Mouse (Mus musculus) adrenal gland (tissue): ENCODE results near the gene Gchfr.

ENCODE experiments used
- intact Hi-C: fragments of 180-260 bp; cut with DNase I; formaldehyde crosslinking; loops from one replicate; pipeline ENCODE4 v1.15.1; 2025
- long read RNA-seq, 2 experiments: library from polyadenylated mRNA; unstranded; transcript quantifications; one replicate each; pipeline ENCODE4 v2.0.0; 2020; ENCODE audit warnings: borderline replicate concordance in 1 of 2; ENCODE audit not compliant: insufficient replicate concordance in 1 of 2

Gchfr gene
- long read RNA-seq, experiment 1, transcript Gchfr-201 (3 exons, 645 nt) = major isoform, 5 of 6 reads
- long read RNA-seq, experiment 1, partial matches to known transcripts = 1 of 6 reads
- long read RNA-seq, experiment 1, other reads (novel, unspliced or antisense) = 0 of 6 reads
- long read RNA-seq, experiment 2, transcript Gchfr-201 (3 exons, 645 nt) = major isoform, 5 of 5 reads
- long read RNA-seq, experiment 2, partial matches to known transcripts = 0 of 5 reads
- long read RNA-seq, experiment 2, other reads (novel, unspliced or antisense) = 0 of 5 reads

DNA sequence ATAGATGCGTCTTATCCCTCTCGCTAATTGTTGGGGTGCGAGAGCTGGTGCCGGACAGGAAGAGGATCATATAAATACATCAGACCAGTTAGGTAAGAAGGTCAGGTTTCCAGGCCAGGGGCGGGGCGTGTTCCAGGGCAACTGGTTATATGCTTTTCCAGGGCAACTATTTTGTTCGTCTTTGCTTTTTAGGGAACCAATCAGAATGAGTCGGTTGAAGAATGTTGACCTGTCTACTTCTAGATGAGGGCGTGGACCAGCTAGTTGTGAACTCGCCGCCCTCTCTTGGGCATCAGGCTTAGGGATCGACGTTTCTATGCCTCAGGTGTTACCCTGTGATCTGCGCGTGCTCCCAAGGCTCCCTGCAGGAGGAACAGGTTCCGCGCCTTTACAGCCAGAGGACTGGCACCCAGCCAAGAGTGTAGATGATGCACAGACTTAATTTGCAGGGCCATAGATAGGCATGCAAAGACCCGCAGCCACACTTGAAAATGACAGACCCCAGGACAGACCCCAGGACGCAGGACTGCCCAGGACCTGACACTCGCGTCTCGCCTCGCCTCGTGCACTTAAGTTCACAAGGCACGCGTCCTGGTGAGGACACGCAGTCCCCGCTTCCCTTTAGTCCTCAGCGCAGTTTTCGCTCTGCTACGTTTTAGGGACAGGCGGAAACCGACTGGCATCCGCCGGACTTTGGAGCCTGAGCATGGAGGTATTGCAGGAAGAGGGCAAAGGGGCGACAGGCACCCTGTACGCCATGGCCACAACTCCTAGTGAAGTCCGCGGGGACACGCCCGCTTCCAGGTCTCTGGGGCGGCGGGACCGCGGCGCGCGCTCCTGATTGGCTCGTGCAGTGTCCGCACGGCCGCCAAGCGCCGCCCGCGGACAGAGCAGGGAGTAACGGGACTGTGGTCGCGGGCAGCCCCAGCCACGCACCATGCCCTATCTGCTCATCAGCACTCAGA, at the start of gene Gchfr:
Gchfr (plus strand) TSS at position 873 of the 965 bp plus-strand sequence.
- intact Hi-C loops = no loop called here

DNA sequence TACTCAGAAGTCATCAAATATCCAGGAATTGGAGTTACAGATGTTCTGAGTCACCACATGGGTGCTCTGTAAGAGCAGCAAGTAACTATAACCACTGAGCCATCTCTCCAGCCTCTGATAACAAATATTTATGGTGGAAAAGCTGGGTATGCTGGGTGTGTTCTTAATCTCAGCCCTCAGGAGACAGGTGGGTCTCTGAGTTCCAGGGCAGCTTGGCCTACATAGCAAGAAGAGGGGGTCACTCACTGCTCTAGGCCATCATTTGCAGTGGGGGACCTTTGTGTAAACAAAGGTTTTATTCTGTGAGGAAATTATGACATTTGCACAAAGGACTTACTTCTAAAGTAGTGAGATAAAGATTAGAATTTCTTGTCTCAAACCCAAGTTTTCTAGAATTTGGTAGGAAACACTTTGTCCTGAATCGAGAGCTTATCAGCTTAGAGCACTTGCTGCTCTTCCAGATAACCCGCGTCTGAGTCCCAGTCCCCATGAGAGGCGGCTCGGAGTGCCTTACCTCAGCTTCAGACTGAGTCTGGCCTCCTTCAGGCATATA, 31.2 kb upstream of the Gchfr start:
- intact Hi-C loops = no loop called here

DNA sequence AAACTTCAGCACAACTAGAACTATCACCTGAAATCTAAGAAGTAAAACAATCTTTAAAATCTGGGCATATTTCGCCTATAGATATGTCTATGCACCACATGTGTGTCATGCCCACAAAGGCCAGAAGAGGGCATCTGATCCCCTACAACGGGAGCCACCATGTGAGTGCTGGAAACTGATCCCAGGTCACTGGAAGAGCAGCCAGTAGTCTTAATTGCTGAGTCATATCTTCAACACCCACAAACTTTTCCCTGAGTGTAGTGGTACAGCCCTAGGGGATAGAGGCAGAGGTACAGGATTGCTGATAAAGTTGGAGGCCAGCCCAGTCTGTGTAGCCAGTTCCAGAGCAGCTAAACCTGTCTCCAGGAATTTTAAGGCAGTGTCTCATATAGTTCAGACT, 22.4 kb upstream of the Gchfr start:
- intact Hi-C loops = no loop called here

DNA sequence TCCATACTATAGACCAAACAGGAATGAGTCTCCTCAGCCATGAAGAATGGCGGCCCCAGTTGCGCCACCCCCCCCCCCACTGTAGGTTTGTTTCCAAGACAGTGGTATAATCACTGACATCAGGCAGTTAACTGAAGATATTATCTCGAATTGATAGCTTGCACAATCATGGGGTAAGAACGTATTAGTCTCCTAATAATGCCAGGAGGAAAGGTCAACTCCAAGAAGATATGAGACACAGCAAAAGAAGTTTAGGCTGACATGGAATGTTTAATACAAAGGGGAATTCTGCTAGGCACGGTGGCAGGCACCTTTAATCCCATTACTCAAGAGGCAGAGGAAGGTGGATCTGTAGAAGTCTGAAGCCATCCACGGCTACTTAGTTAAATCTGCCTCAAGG, 21.1 kb upstream of the Gchfr start:
- intact Hi-C loops = no loop called here

DNA sequence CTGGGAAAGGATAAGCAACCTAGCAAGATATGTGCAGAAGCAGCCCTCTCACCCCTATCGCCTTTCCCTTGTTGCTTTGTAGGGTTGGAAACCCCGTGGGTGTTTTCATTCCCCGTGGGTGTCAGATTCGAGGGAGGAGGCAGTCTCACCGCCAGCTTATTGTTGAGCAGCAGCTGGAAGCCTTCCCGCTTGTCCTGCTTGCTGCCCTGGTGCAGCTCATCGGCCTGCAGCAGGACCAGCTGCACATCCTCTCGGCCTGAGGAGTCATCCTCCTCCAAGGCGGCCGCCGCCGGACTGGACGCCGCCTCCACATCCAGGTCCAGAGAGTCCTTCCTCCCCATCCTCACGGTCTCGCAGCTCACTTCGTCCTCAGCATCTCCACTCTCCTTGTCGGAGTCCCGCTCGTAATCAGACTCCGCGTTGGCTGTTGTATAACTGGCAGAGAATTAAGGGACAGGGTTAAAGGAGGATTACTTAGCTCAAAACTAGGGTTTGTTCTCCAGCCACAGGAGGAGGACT, 20.4 kb upstream of the Gchfr start:
- intact Hi-C loops = no loop called here

DNA sequence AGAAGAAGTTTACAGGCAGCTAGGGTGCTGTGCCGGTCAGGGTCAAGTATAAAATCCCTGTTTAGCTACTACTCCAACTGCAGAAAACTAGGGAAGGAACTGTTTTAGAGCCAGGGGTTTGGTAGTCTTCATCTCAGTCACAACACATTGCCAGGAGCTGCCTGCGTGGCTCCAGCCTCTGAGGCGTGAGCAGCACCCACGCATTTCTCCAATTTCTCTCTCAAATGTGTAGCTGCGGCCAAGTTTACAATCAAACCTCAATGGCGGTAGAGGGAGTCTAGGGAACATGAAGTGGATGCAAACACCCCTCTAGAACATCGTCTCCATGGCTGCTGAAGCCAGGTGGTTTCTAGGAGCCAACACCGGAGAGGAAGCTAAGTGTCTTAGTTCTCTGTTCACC, 19.8 kb upstream of the Gchfr start:
- intact Hi-C loops = no loop called here

DNA sequence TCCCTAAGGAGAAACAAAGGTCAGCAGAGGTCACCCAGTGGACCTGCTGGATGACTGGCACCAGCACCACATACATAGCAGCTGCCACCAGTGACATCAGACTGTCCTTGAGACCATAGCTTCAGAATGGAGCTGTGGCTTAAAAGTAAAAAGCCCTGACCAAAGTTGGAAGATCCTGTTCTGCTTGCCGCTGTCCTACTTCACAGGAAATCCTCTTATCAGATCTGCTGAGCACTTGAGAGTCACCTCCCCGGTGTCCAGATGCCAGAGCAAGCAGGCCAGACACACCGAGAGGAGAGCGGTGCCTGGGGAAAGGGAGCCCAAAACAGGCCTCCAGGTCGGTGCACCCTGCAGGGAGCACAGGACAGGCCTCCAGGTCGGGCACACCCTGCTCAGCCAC, 15.3 kb upstream of the Gchfr start:
- intact Hi-C loops = no loop called here

DNA sequence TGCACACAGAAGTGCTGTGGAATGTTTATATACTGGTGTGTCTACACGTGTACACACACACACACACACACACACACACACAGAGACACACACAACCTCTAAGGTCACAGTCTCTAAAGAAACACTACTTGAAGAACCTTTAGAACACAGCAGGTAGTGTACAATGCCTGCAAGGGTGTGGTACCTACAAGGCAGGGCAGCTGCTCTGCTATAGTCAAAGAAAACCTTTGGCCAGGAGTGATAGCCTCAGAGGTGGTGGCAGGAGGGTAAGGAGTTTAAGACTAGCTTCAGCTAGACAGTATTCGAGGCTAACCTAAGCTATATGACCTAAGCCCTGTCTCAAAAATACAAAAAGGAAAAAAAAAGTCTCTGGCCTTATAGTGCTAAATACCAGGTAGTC, 12.9 kb upstream of the Gchfr start:
- intact Hi-C loops = loop anchor here (2.0 to 5.0 kb wide), 2 partner anchors 42 to 122 kb away; partner anchors contain the start of genes Rad51 and Rpusd2

DNA sequence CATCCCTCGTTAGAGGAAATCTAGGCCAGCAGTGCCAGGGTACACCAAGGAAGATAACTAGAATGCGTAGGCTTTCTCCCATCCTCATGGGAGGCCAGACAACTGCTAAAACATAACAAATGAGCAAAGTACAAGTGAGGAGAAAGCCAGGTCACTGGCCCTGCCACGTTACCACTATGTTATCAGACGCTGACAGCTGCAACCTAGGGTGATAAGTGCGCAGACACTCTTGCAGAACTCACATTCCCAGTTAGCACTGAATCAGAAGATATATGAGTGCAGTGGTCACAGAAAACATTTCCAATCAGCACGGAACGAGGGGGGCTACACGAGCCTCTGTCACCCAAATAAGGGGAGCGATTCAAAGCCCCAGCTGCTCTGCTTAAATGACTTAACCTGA, 12.2 kb upstream of the Gchfr start:
- intact Hi-C loops = loop anchor here (2.0 to 5.0 kb wide), 2 partner anchors 43 to 123 kb away; partner anchors contain the start of genes Rad51 and Rpusd2

DNA sequence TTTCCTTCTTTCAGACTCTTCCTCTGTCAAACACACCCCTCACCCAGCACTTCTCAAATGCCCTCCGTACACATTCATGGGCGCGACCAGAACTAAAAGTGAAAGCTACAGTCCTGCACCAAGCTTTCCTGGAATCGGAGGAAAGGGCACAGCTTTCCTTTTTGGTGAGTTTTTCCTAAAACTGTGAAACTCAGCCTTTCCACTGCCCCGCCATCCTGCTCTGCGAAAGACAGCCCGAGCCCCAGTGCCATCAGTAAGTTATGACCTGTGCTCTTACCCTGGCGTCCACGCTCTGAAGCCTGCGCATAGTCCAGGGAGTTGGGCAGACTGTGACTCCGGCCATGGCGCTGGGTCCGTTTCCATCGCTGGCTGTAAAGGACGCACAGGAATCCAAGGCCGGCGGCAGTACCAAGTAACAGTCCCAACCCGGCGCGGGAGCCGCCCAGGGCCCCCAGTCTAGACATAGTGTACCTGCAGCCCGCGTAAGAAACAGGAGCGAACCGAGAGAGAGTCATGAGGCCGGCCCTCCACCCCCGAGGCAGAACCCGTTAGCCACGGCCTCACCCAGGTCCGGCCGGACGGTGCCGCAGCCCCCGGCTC, 11.4 kb upstream of the Gchfr start:
- intact Hi-C loops = loop anchor here (5.0 kb wide), 1 partner anchor 124 kb away; the partner anchor contains the start of gene Rpusd2

DNA sequence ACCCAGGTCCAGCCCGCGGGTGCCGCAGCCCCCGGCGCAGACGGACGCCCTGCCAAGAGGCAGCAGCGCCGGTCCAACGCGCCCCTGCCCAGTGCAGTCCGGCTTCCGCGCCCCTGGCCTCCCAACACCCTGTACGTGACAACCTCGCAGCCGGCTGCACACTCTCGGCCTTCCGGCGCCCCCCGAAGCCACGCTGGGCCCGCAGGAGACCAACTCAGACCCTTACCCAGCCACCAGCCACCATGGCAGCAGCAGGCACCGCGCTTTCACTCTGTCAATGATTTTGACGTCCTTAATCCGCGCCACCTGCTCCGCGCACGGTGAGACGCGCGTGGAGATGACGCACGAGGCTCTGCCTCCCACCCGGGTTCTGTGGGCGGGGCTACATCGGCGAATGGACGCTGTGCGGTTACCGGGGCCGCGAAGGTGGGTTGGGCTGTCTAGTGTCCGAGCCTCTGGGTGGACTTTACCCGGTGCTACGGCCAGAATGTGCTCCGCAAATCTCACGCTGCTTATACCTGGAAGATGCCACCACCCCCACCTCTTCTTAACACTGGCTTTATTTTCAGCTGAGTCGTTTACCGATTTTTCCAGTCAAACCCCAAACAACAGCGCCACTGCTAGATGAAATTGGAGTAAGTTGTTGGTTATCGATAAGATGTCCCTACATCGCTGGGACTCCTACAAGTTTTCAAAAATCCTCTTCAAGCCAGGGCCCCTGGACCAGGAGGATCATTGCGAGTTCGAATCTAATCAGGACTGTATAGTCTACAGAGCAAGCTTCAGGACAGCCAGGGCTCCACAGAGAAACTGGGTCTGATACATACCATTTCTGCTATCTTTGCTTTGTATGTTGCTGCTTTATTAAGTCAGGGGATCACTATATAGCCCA, 10.6 kb upstream of the Gchfr start, which contains the start of gene Rmdn3:
Rmdn3 (minus strand) TSS at position 354 of the 892 bp plus-strand sequence.
- intact Hi-C loops = loop anchor here (5.0 kb wide), 1 partner anchor 125 kb away; the partner anchor contains the start of gene Rpusd2

DNA sequence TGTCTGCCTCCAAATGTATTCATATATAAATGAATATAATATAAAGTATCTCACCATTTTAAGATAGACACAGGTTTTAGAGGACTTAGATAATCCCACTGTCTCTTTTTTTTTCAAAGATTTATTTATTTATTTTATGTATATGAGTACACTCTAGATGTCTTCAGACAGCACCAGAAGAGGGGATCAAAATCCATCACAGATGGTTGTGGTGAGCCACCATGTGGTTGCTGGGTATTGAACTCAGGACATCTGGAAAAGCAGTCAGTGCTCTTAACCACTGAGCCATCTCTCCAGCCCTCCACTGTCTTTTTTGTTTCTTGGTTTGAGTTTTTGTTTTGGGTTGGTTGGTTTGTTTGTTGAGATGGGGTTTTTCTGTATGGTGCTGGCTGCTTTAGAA, 9.7 kb upstream of the Gchfr start:
- intact Hi-C loops = loop anchor here (5.0 kb wide), 1 partner anchor 126 kb away; the partner anchor contains the start of gene Rpusd2

DNA sequence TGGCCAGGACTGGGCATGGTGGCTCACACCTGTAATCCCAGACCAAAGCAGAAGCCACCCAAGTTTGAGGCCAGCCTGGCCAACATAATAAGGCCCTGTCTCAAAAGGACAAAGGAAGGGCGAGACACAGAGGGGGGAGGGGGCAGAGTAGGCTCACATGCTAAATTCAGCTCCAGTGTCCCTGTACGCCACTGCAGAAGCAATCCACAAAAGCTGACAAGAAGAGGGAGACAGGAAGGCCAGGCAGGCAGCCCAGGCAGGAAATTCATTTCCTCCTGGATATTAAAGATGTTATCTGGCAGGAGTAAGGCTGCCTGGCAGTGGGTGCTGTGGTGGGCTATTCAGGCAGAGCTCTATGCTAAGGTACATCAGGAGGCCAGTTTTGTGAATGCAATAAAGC, 6.3 kb upstream of the Gchfr start:
- intact Hi-C loops = no loop called here

DNA sequence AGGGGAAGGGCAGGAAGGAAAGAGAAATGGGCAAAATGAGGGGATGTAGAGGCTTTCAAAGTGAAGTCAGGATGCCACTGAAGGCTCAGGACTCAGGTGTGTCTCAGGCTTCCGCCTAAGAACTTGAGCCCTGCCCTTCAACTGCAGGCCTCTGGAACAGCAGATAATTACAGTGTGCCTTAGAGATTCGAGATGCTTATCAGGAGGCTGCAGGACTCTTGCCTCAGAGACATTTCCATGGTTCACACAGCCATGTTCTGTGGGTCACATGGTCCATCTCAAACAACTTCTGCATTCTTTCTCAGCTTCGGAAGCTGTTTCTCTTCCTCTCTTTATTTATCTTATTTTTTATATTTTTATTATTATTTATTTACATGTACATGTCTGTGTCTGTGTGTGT, 4.4 kb upstream of the Gchfr start:
- intact Hi-C loops = no loop called here

DNA sequence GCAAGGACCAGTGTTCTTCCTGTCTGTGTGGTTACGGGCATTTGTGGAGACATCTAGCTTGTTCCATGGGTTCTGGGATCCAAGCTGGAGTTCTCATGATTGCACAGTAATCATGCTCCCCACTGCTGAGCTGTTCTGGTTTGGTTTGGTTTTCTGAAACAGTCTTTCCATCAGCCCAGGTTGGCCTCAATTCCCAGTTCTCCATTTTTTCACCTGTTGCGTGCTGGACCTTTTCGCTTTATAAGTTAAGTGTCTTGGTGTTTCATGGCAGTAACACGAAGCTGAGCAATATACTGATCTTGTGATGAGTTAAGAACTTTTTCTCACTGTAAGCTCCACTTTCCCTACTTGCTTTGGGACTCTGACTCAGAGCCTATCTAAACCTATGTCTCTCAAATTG, 3.6 kb upstream of the Gchfr start:
- intact Hi-C loops = no loop called here

DNA sequence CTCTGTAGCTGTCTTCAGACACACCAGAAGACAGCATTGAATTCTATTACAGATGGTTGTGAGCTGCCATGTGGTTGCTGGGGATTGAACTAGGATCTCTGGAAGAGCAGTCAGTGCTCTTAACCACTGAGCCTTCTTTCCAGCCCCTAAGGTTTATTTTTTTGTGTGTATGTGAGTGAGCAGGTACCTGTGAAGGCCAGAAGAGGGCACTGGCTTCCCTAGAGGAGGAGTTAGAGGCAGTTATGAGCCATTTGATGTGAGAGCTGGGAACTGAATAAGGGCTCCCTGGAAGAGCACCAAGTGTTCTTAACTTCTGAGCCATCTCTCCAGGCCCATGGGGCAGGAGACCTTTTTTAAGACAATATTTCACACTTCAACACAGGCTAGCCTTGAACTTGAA, 2.2 kb upstream of the Gchfr start:
- intact Hi-C loops = no loop called here

DNA sequence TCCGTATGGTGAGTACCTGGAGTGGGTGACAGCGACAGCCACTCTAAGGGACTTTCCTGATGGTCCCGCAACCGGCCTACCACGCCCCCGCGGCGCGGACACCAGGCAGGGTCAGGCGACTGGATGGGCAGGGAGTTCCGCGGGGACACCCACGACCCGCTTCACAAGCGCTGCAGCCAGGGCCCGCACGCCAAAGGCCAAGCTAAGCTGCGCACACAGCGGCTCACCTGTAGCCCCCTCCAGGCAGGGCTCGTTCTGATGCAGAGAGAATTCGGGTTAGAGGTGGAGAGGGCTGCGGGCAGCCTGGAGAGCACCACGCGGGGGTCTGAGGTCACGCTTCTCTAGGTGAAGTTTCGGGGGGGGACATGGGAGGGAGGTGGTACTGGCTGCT, 288 bp downstream of the Gchfr start:
- intact Hi-C loops = no loop called here

DNA sequence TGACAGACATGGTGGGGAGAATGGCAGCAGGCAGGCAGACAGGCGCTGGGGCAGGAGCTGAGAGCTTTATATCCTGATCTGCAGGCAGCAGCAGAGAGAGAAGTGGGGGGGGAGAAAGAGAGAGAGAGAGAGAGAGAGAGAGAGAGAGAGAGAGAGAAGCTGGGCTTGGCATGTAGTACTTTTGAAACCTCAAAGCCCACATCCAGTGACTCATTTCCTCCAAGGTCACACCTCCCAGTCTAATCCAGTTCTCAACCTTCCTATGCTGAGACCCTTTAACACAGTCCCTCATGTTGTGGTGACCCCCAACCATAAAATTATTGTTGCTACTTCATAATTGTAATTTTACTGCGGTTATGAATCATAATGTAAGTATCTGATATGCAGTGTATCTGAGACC, 2.7 kb downstream of the Gchfr start:
- intact Hi-C loops = no loop called here

DNA sequence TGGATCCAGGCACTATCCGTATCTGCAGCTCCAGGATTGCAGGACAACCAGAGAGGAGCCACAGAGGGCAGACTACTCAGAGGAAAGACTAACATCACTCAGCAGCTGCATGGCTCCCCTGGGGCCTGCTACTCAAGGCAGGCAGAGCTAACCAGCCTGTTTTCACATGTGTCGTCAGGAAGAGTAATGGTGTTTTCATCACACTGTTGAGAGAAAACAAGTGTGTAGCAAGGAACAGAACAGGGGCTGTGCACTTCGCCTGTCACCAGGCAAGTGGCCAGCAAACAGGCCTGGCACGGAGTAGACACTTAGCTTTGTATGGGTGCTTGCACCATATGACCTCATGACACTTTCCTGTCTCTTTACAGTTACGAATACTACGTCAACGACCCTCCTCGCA, 4.0 kb downstream of the Gchfr start:
- intact Hi-C loops = no loop called here

DNA sequence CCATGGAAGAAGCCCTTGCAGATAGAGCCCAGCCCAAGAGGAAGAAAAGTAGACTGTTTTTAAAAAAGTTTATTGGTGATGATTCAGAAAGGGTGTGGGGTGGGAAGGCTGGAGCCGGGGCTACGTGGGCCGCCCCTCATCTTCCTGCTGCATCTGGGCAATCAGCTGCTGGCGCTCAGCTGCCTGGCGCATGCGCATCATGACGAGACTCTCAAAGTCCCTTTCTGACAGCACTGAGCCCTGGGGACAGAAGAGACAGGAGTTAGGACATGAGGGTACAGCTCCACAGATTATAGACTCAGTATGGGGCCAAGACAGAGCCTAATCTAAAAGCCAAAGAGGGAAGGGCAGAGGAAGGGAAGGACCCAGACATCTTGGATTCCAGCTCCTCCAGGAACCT, 4.9 kb downstream of the Gchfr start:
- intact Hi-C loops = no loop called here
